Mouse (Mus musculus): ENCODE data around the gene Atg16l1.

Gene Atg16l1

DNA sequence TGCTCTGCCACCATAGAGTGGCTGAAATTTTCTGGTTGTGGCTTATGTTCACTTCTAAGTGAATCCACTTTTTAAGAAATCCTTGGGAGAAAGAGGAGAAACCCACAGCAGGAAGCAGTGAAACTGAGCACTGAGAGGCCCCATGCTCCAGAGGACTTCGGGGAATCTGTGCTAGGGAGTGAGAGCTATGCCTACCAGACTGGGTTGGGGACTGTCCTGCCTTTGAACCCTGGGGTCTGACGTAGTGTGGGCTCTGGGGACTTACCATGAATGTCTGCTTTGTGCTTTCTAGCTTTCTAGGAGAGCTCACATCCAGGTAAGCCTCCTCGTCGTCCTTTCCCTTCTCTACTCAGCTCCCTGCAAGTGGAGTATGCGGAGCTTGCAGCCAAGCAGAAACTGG, 81.3 kb downstream of the Atg16l1 start:
- DNase-seq: no peak

GRCm38 (mm10) chr1:87840411-87841208, 84.9 kb downstream of the Atg16l1 start:
- no peak for DNase-seq
